Mouse (Mus musculus): ENCODE measurements at regions not wholly inside any gene's neighbourhood (a gene's known extent, or its start where the extent isn't known, plus 50 kb on each side); places are given as distances from the start of the nearest gene placed in this dataset.

DNA sequence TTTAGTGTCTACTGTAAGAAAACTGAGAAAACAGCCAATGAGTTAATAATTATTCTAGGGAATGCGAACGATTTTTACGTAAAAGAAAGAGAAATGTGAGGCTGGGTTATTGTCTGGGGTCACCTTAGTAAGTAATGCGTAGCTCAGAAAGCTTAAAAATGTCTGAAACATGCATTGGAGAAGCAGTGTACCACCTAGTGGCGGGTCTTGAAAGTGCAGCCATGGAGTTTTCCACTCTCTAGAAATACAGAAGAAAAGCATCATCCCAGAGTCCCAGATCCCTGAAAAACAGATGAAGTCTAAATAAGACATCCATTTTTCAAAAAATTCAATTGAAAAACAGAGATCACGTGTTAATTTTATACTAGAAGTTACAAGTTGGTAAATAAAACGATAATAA, 67.0 kb upstream of the Pkn2 start:
- TF ChIP-seq CTCF (IDR thresholded peaks at IDR 0.05; ENCODE audit: low read depth, low read length), result peak; percentile 8
- TF ChIP-seq POLR2A (IDR thresholded peaks at IDR 0.05; ENCODE audit: insufficient read depth, low read length), result no peak
